In the genomic region with DNA sequence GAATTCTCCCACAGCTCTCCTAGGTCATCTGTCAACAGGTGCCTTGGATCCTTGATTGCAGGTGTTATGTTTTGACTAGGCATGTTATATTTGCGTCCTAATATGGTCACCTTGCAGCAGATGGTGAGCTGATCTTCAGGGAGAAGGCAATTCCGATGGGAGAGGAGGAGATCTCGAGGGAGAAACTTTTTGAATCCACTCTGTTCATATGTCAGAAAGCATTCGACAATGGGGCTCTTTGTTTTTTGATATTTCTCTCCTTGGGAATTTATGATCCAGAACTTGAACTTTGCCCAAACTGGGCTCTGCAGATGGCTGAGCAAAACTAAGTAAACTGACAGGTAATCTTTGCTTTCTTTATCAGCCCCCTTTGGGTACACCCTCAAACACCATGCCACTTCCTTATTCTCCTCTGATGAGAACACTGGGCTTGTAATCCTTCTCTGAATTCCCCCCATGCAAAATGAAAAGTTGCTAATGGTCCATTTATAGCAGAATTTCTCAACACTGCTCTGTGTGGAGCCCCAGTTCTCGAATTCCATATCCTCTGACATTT, we compare ENCODE assay signal across 14 mouse cellular contexts. TPM values are rescaled to one million over a fixed set of nuclear protein-coding genes. Genes with fewer than 3 reads are reported as not detected.
A peak's percentile ranks its signal among the peaks of the same experiment; 100 is the strongest.
DNase-seq lines count a peak whose midpoint lies in the region; ATAC-seq and TF ChIP-seq lines count a peak whose summit lies in the region.
"Not testable (repeated sequence)": the region's sequence is repeated elsewhere in the genome, so short reads cannot be mapped to it uniquely, and the experiment has no call there.
"Had no signal": no experiment of that assay in that cellular context is flagged by ENCODE, and none has a peak within 500 bp of the region (broad histone marks: within the 10 kb centered on the region; RNA-seq: fewer than 3 reads in every experiment).

No protein-coding gene starts in this region.

- not testable (repeated sequence) for H3K36me3 ChIP-seq in intestine, embryonic 14.5 days (ENCODE audit: control insufficient read depth, insufficient read depth, low read length); intestine, embryonic 15.5 days; intestine, embryonic 16.5 days (ENCODE audit: control insufficient read depth, insufficient read depth, low read length); intestine, postnatal 0 days (ENCODE audit: control insufficient read depth, insufficient read depth); stomach, embryonic 15.5 days; stomach, embryonic 16.5 days (ENCODE audit: control insufficient read depth, insufficient read depth, low read length); stomach, postnatal 0 days (ENCODE audit: control insufficient read depth, insufficient read depth, low read length)

- not testable (repeated sequence) for H3K4me2 ChIP-seq in intestine, embryonic 14.5 days (ENCODE audit: low read length); intestine, embryonic 15.5 days (replicated peaks); intestine, embryonic 16.5 days (ENCODE audit: low read depth, low read length); intestine, postnatal 0 days (replicated peaks; ENCODE audit: low read depth); stomach, embryonic 15.5 days; stomach, embryonic 16.5 days (ENCODE audit: low read depth, low read length); stomach, postnatal 0 days (replicated peaks; ENCODE audit: low read depth)

- H3K27ac ChIP-seq in intestine, embryonic 14.5 days (ENCODE audit: low read depth); intestine, embryonic 15.5 days; intestine, embryonic 16.5 days (ENCODE audit: low read length); intestine, postnatal 0 days (ENCODE audit: low read depth, low read length); stomach, embryonic 15.5 days; stomach, embryonic 16.5 days (ENCODE audit: low read length); stomach, postnatal 0 days (replicated peaks): not testable (repeated sequence)

- TF ChIP-seq CTCF in intestine, postnatal 0 days (IDR thresholded peaks at IDR 0.05; ENCODE audit: low read depth); stomach, postnatal 0 days (IDR thresholded peaks at IDR 0.05; ENCODE audit: low read depth): not testable (repeated sequence)

- not testable (repeated sequence) for H3K4me3 ChIP-seq in intestine, embryonic 14.5 days (ENCODE audit: low read depth, low read length); intestine, embryonic 15.5 days (replicated peaks); intestine, embryonic 16.5 days (ENCODE audit: low read length); intestine, postnatal 0 days (ENCODE audit: low read depth, low read length); stomach, embryonic 15.5 days (replicated peaks); stomach, embryonic 16.5 days (replicated peaks; ENCODE audit: low read length); stomach, postnatal 0 days (ENCODE audit: low read depth, low read length)

- peak; percentile 93 for ATAC-seq in intestine, embryonic 14.5 days (replicated peaks; ENCODE audit: low FRiP score, low TSS enrichment, low read depth)
- peak; percentile 96 for ATAC-seq in intestine, embryonic 15.5 days
- peak; percentile 98 for ATAC-seq in intestine, embryonic 16.5 days
- peak; percentile 95 for ATAC-seq in intestine, postnatal 0 days
- ATAC-seq in stomach, embryonic 15.5 days (ENCODE audit: insufficient read depth, low FRiP score, low read depth) = peak; percentile 27; the same call in 1 of the 2 replicates
- ATAC-seq in stomach, embryonic 16.5 days (ENCODE audit: insufficient read depth, low FRiP score) = peak; percentile 58
- ATAC-seq in stomach, postnatal 0 days (ENCODE audit: low FRiP score, low TSS enrichment) = peak; percentile 77; the same call in 1 of the 2 replicates

- H3K27me3 ChIP-seq in intestine, embryonic 14.5 days (replicated peaks; ENCODE audit: control insufficient read depth, insufficient read depth, low read length); intestine, embryonic 15.5 days (replicated peaks); intestine, embryonic 16.5 days (replicated peaks; ENCODE audit: control insufficient read depth, insufficient read depth, low read length); intestine, postnatal 0 days (replicated peaks; ENCODE audit: control insufficient read depth, insufficient read depth, low read length); stomach, embryonic 15.5 days (replicated peaks); stomach, embryonic 16.5 days (ENCODE audit: control insufficient read depth, insufficient read depth, low read length); stomach, postnatal 0 days (ENCODE audit: control insufficient read depth, insufficient read depth, low read length): not testable (repeated sequence)

- H3K4me1 ChIP-seq in intestine, embryonic 14.5 days (replicated peaks; ENCODE audit: control insufficient read depth, insufficient read depth, low read length); intestine, embryonic 15.5 days (replicated peaks); intestine, embryonic 16.5 days (ENCODE audit: control insufficient read depth, insufficient read depth, low read length); intestine, postnatal 0 days (replicated peaks; ENCODE audit: control insufficient read depth, insufficient read depth, low read length); stomach, embryonic 15.5 days; stomach, embryonic 16.5 days (ENCODE audit: control insufficient read depth, insufficient read depth, low read length); stomach, postnatal 0 days (replicated peaks; ENCODE audit: control insufficient read depth, insufficient read depth): not testable (repeated sequence)

- not testable (repeated sequence) for DNase-seq in intestine, embryonic 14.5 days (ENCODE audit: low spot score); stomach, postnatal 0 days (ENCODE audit: low spot score)

- WGBS in intestine, embryonic 14.5 days = no CpG with 5 or more reads among the region's 5 CpGs
- no CpG with 5 or more reads among the region's 5 CpGs for WGBS in intestine, embryonic 15.5 days
- WGBS in intestine, embryonic 16.5 days = no CpG with 5 or more reads among the region's 5 CpGs
- no CpG with 5 or more reads among the region's 5 CpGs for WGBS in intestine, postnatal 0 days
- WGBS in stomach, embryonic 15.5 days = 33% methylated on average over 1 of the region's 5 CpGs
- WGBS in stomach, embryonic 16.5 days = no CpG with 5 or more reads among the region's 5 CpGs
- WGBS in stomach, postnatal 0 days = no CpG with 5 or more reads among the region's 5 CpGs

- not testable (repeated sequence) for H3K9ac ChIP-seq in intestine, embryonic 14.5 days (ENCODE audit: low read length); intestine, embryonic 15.5 days; intestine, embryonic 16.5 days (ENCODE audit: low read depth, low read length); intestine, postnatal 0 days (ENCODE audit: low read depth, low read length); stomach, embryonic 15.5 days; stomach, embryonic 16.5 days (ENCODE audit: low read length); stomach, postnatal 0 days (ENCODE audit: low read length)

- not testable (repeated sequence) for H3K9me3 ChIP-seq in intestine, embryonic 14.5 days (ENCODE audit: control insufficient read depth, low read length); intestine, embryonic 15.5 days; intestine, embryonic 16.5 days (ENCODE audit: control insufficient read depth, low read length); intestine, postnatal 0 days (ENCODE audit: control insufficient read depth); stomach, embryonic 15.5 days; stomach, embryonic 16.5 days (replicated peaks; ENCODE audit: control insufficient read depth, low read length); stomach, postnatal 0 days (ENCODE audit: control insufficient read depth, low read length)

- TF ChIP-seq EP300 in stomach, postnatal 0 days (optimal IDR thresholded peaks at IDR 0.05) = not testable (repeated sequence)

RNA-seq across cellular contexts. Expression of gene Gm9125, which starts 5.0 kb away (rescaled TPM):
- polyA plus RNA-seq in intestine, embryonic 14.5 days (2014; fragmentation: Nextera tagmentation; extraction: Ambion mirVana) = 0.48 and 0.68 TPM in 2 replicates
- not detected in 2 replicates for polyA plus RNA-seq in intestine, embryonic 15.5 days (2015; fragmentation: Nextera tagmentation; extraction: Ambion mirVana)
- 0.06 and 0.24 TPM in 2 replicates for polyA plus RNA-seq in intestine, embryonic 16.5 days (2015; fragmentation: Nextera tagmentation; extraction: Ambion mirVana)
- 0.22 and 0.29 TPM in 2 replicates for polyA plus RNA-seq in intestine, postnatal 0 days (2015; fragmentation: Nextera tagmentation; extraction: Ambion mirVana)
- polyA plus RNA-seq in stomach, embryonic 15.5 days (2015; fragmentation: Nextera tagmentation; extraction: Ambion mirVana) = not detected in 2 replicates
- polyA plus RNA-seq in stomach, embryonic 16.5 days (2015; fragmentation: Nextera tagmentation; extraction: Ambion mirVana) = 0.12 TPM in 1 of 2 replicates, not detected in the other
- polyA plus RNA-seq in stomach, postnatal 0 days (2015; fragmentation: Nextera tagmentation; extraction: Ambion mirVana) = 0.22 and 0.24 TPM in 2 replicates
- polyA plus RNA-seq: activated CD4-positive, CD25-positive, alpha-beta regulatory T cell, adult 4 months; adrenal gland, adult 2 months; brain, embryonic 14.5 days; C2C12; CD4-positive, CD25-positive, alpha-beta regulatory T cell, adult 4 months; G1E; Patski had no signal

RNA-seq across cellular contexts. Expression of gene Gm10697, which starts 22.8 kb away (rescaled TPM):
- polyA plus RNA-seq in intestine, embryonic 14.5 days (2014; fragmentation: Nextera tagmentation; extraction: Ambion mirVana) = not detected in 2 replicates
- polyA plus RNA-seq in intestine, embryonic 15.5 days (2015; fragmentation: Nextera tagmentation; extraction: Ambion mirVana) = not detected in 2 replicates
- polyA plus RNA-seq in intestine, embryonic 16.5 days (2015; fragmentation: Nextera tagmentation; extraction: Ambion mirVana) = not detected in 2 replicates
- polyA plus RNA-seq in intestine, postnatal 0 days (2015; fragmentation: Nextera tagmentation; extraction: Ambion mirVana) = not detected in 2 replicates
- not detected in 2 replicates for polyA plus RNA-seq in stomach, embryonic 15.5 days (2015; fragmentation: Nextera tagmentation; extraction: Ambion mirVana)
- not detected in 2 replicates for polyA plus RNA-seq in stomach, embryonic 16.5 days (2015; fragmentation: Nextera tagmentation; extraction: Ambion mirVana)
- not detected in 2 replicates for polyA plus RNA-seq in stomach, postnatal 0 days (2015; fragmentation: Nextera tagmentation; extraction: Ambion mirVana)
- polyA plus RNA-seq: activated CD4-positive, CD25-positive, alpha-beta regulatory T cell, adult 4 months; adrenal gland, adult 2 months; brain, embryonic 14.5 days; C2C12; CD4-positive, CD25-positive, alpha-beta regulatory T cell, adult 4 months; G1E; Patski had no signal

Comparison
In these comparisons a context has a peak if more than half of its experiments do, and no peak if none do; other contexts are left out.
1. ATAC-seq: peak in every context shown above with its lines; median percentile 98 in intestine, embryonic 16.5 days; 96 in intestine, embryonic 15.5 days; 95 in intestine, postnatal 0 days; 93 in intestine, embryonic 14.5 days; 77 in stomach, postnatal 0 days; 58 in stomach, embryonic 16.5 days; 27 in stomach, embryonic 15.5 days.